Mouse (Mus musculus): ENCODE measurements around the gene Ttll3.

The Ttll3 gene

GRCm38 (mm10) chr6:113464040-113464439, 75.0 kb downstream of the Ttll3 start:
- DNase-seq (ENCODE audit: low read depth), result no peak

Data from fibroblast of lung, adult 2 months (primary cell).